Mouse (Mus musculus) bone marrow macrophage, adult 2 months (primary cell): Measurements from ENCODE around the gene Zhx3.

Experiments
- CTCF ChIP-seq: IDR thresholded peaks from 2 replicates; pipeline ENCODE4 v1.5.1; 2012; ENCODE audit warnings: low read depth, mild to moderate bottlenecking, low read length, moderate library complexity
- POLR2A ChIP-seq: IDR thresholded peaks from 2 replicates; pipeline ENCODE4 v1.6.1; 2012; ENCODE audit warnings: mild to moderate bottlenecking, low read depth, low read length, borderline replicate concordance

DNA sequence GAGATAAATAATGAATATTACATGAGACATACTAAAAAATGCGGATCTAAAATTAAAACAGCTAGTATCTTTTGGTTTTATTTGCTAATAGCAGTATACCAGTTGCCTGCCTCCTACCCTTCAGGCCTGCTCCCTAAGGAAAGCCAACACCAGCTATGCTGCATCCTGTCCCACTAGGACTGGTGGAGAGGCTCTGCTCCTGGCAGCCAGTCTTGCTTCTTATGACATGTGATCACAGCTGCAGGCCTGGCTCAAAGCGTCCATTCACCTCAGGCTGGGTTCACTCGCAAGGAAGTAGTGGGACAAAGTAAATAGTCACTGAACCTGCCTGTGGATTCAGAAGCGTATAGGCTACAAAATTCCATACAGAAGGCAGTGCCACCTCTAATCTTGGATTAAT, 11.1 kb upstream of the Zhx3 start:
- no peak for TF ChIP-seq CTCF
- TF ChIP-seq POLR2A, result no peak
